Mouse (Mus musculus): ENCODE measurements around the gene Twf1.

The Twf1 gene

GRCm38 (mm10) chr15:94589219-94590075 lies at the start of gene Twf1:
TSS of gene Twf1 (minus strand) at chr15:94589889.
- DNase-seq (ENCODE audit: low spot score), result peak; percentile 100

- DNase-seq (ENCODE audit: low spot score), result no peak
Observed at GRCm38 (mm10) chr15:94639126-94639525, 49.4 kb upstream of the Twf1 start.

- no peak for DNase-seq (ENCODE audit: low spot score)
Observed at GRCm38 (mm10) chr15:94638207-94638606, 48.5 kb upstream of the Twf1 start.

GRCm38 (mm10) chr15:94634524-94634923 lies 44.8 kb upstream of the Twf1 start:
- DNase-seq (ENCODE audit: low spot score), result no peak

- no peak for DNase-seq (ENCODE audit: low spot score)
Observed at GRCm38 (mm10) chr15:94630553-94630952, 40.9 kb upstream of the Twf1 start.

GRCm38 (mm10) chr15:94628830-94629601 lies 39.3 kb upstream of the Twf1 start, which contains the start of gene Tmem117:
TSS of gene Tmem117 (plus strand) at chr15:94629232.
- peak; percentile 72 for DNase-seq (ENCODE audit: low spot score)

GRCm38 (mm10) chr15:94628463-94628829 lies 38.8 kb upstream of the Twf1 start:
- no peak for DNase-seq (ENCODE audit: low spot score)

GRCm38 (mm10) chr15:94620909-94621308 lies 31.2 kb upstream of the Twf1 start:
- no peak for DNase-seq (ENCODE audit: low spot score)

GRCm38 (mm10) chr15:94616036-94616435 lies 26.3 kb upstream of the Twf1 start:
- DNase-seq (ENCODE audit: low spot score), result no peak

GRCm38 (mm10) chr15:94607768-94608167 lies 18.1 kb upstream of the Twf1 start:
- no peak for DNase-seq (ENCODE audit: low spot score)

- no peak for DNase-seq (ENCODE audit: low spot score)
Observed at GRCm38 (mm10) chr15:94602441-94602840, 12.8 kb upstream of the Twf1 start.

- DNase-seq (ENCODE audit: low spot score), result peak; percentile 79
Observed at GRCm38 (mm10) chr15:94601339-94601738, 11.7 kb upstream of the Twf1 start.

GRCm38 (mm10) chr15:94600145-94600707 lies 10.5 kb upstream of the Twf1 start:
- no peak for DNase-seq (ENCODE audit: low spot score)

GRCm38 (mm10) chr15:94593586-94593985 lies 3.9 kb upstream of the Twf1 start:
- DNase-seq (ENCODE audit: low spot score), result no peak

GRCm38 (mm10) chr15:94591356-94591755 lies 1.7 kb upstream of the Twf1 start:
- DNase-seq (ENCODE audit: low spot score), result no peak

- no peak for DNase-seq (ENCODE audit: low spot score)
Observed at GRCm38 (mm10) chr15:94590083-94590482, 394 bp upstream of the Twf1 start.

GRCm38 (mm10) chr15:94587826-94588715 lies 1.6 kb downstream of the Twf1 start:
- DNase-seq (ENCODE audit: low spot score), result no peak

- DNase-seq (ENCODE audit: low spot score), result no peak
Observed at GRCm38 (mm10) chr15:94584738-94585137, 5.0 kb downstream of the Twf1 start.

- DNase-seq (ENCODE audit: low spot score), result no peak
Observed at GRCm38 (mm10) chr15:94583153-94583552, 6.5 kb downstream of the Twf1 start.

- DNase-seq (ENCODE audit: low spot score), result no peak
Observed at GRCm38 (mm10) chr15:94582000-94582593, 7.6 kb downstream of the Twf1 start.

- no peak for DNase-seq (ENCODE audit: low spot score)
Observed at GRCm38 (mm10) chr15:94574566-94575268, 15.0 kb downstream of the Twf1 start.
